Mouse (Mus musculus) midbrain, postnatal 0 days (tissue): ENCODE measurements around the gene Gm13212. TPM values are rescaled to one million over a fixed set of nuclear protein-coding genes. Genes with fewer than 3 reads are reported as not detected.
A peak's percentile ranks its signal among the peaks of the same experiment; 100 is the strongest.
"Not testable (repeated sequence)": the region's sequence is repeated elsewhere in the genome, so short reads cannot be mapped to it uniquely, and the experiment has no call there.

Source experiments
- ATAC-seq: fragments of 200-750 bp; cut with Nextera tagmentation; 2 replicates; pipeline ENCODE4 v1.8.0; 2017; ENCODE audit warnings: moderate number of reproducible peaks, mild to moderate bottlenecking, moderate TSS enrichment, moderate library complexity; ENCODE audit not compliant: low FRiP score
- DNase-seq: peaks from one replicate; pipeline ENCODE4 v3.0.0-alpha.2; 2015; ENCODE audit warnings: low spot score
- H3K27ac ChIP-seq: fragments of 300-500 bp; sonication (generic); 2 replicates; pipeline ENCODE4 v1.5.1; 2014; ENCODE audit warnings: low read depth, mild to moderate bottlenecking, low read length, mixed read lengths
- H3K27me3 ChIP-seq: fragments of 300-500 bp; sonication (generic); 2 replicates; pipeline ENCODE4 v1.6.1; 2014; ENCODE audit warnings: low read length, control low read depth, mixed read lengths; ENCODE audit not compliant: insufficient read depth
- H3K36me3 ChIP-seq: fragments of 300-500 bp; sonication (generic); 2 replicates; pipeline ENCODE4 v1.6.1; 2014; ENCODE audit warnings: low read length, control low read depth, mixed read lengths; ENCODE audit not compliant: insufficient read depth
- H3K4me1 ChIP-seq: fragments of 300-500 bp; sonication (generic); 2 replicates; pipeline ENCODE4 v1.6.1; 2014; ENCODE audit warnings: mild to moderate bottlenecking, control low read depth, antibody characterized with exemption, low read length, mixed read lengths; ENCODE audit not compliant: insufficient read depth
- H3K4me2 ChIP-seq: fragments of 300-500 bp; sonication (generic); 2 replicates; pipeline ENCODE4 v1.6.1; 2014; ENCODE audit warnings: low read depth, mild to moderate bottlenecking, low read length, mixed read lengths; ENCODE audit not compliant: poor library complexity, severe bottlenecking
- H3K4me3 ChIP-seq: fragments of 300-500 bp; sonication (generic); 2 replicates; pipeline ENCODE4 v1.5.1; 2014; ENCODE audit warnings: low read depth, mild to moderate bottlenecking, low read length, moderate library complexity
- H3K9ac ChIP-seq: fragments of 300-500 bp; sonication (generic); replicated peaks from 2 replicates; pipeline ENCODE4 v1.6.1; 2014; ENCODE audit warnings: mild to moderate bottlenecking, low read length, moderate library complexity, mixed read lengths; ENCODE audit not compliant: poor library complexity, severe bottlenecking
- H3K9me3 ChIP-seq: fragments of 300-500 bp; sonication (generic); 2 replicates; pipeline ENCODE4 v1.6.1; 2016; ENCODE audit warnings: low read length, control low read depth
- CTCF ChIP-seq: IDR thresholded peaks from 2 replicates; pipeline ENCODE4 v1.5.1; 2016; ENCODE audit warnings: antibody characterized with exemption, mild to moderate bottlenecking
- WGBS: fragments of 180-500 bp; shearing (Covaris S2); extraction: QIAGEN DNeasy Blood & Tissue Kit; methylation state at CpG from one replicate; pipeline ENCODE4 v1.1.7; 2014; 5-methylcytosine and 5-hydroxymethylcytosine counted together
- polyA plus RNA-seq: library from polyadenylated mRNA; unstranded; fragments of >200 nt; fragmentation: Nextera tagmentation; extraction: Ambion mirVana; gene quantifications from 2 replicates; pipeline ENCODE4 v1.2.1, GENCODE M21; 2015
- total RNA-seq: library from RNA; depleted of rRNA; stranded (reverse); fragments of >200 nt; gene quantifications from 2 replicates; pipeline ENCODE4 v1.2.3, GENCODE M21; 2014; rRNA removed

The Gm13212 gene
- 0.66 TPM in 1 of 2 replicates, not detected in the other for total RNA-seq
- 0.06 and 0.20 TPM in 2 replicates for polyA plus RNA-seq

- not testable (repeated sequence) for H3K4me2 ChIP-seq, H3K9me3 ChIP-seq, ATAC-seq, DNase-seq, H3K36me3 ChIP-seq, H3K27ac ChIP-seq, H3K4me3 ChIP-seq, H3K9ac ChIP-seq, H3K4me1 ChIP-seq, H3K27me3 ChIP-seq
- WGBS = 30% methylated on average over 11 of the region's 11 CpGs
Measured at GRCm38 (mm10) chr4:145585078-145585477, at the start of gene Gm13212. Gm13212 (plus strand) TSS chr4:145585166.

- not testable (repeated sequence) for H3K36me3 ChIP-seq, H3K4me3 ChIP-seq, H3K27me3 ChIP-seq, DNase-seq, H3K4me2 ChIP-seq, H3K27ac ChIP-seq, H3K9ac ChIP-seq, H3K4me1 ChIP-seq, ATAC-seq
- peaks cover 27% of the 10 kb centered on the region for H3K9me3 ChIP-seq
- WGBS = 80% methylated on average over 5 of the region's 5 CpGs
Measured at GRCm38 (mm10) chr4:145543861-145544260, 41.1 kb upstream of the Gm13212 start.

GRCm38 (mm10) chr4:145545106-145545505 lies 39.9 kb upstream of the Gm13212 start:
- not testable (repeated sequence) for DNase-seq, H3K4me3 ChIP-seq, H3K36me3 ChIP-seq, ATAC-seq, H3K4me1 ChIP-seq, H3K4me2 ChIP-seq, H3K27ac ChIP-seq, H3K27me3 ChIP-seq, H3K9ac ChIP-seq
- 22% methylated on average over 2 of the region's 2 CpGs for WGBS
- peaks cover 27% of the 10 kb centered on the region for H3K9me3 ChIP-seq

GRCm38 (mm10) chr4:145545734-145546349 lies 39.1 kb upstream of the Gm13212 start:
- peaks cover 27% of the 10 kb centered on the region for H3K9me3 ChIP-seq
- not testable (repeated sequence) for H3K4me1 ChIP-seq, ATAC-seq, H3K27me3 ChIP-seq, DNase-seq, H3K36me3 ChIP-seq, H3K27ac ChIP-seq, H3K4me3 ChIP-seq, H3K9ac ChIP-seq, H3K4me2 ChIP-seq
- WGBS = 72% methylated on average over 6 of the region's 6 CpGs

- peak; percentile 31; the same call in 1 of the 2 replicates for ATAC-seq
- not testable (repeated sequence) for H3K27ac ChIP-seq, H3K4me3 ChIP-seq, H3K27me3 ChIP-seq, H3K9ac ChIP-seq, H3K4me2 ChIP-seq, H3K36me3 ChIP-seq, DNase-seq, H3K4me1 ChIP-seq
- peaks cover 23% of the 10 kb centered on the region for H3K9me3 ChIP-seq
- WGBS = 87% methylated on average over 3 of the region's 3 CpGs
Measured at GRCm38 (mm10) chr4:145546477-145546876, 38.5 kb upstream of the Gm13212 start.

GRCm38 (mm10) chr4:145556680-145557079 lies 28.3 kb upstream of the Gm13212 start:
- WGBS = 48% methylated on average over 1 of the region's 1 CpGs
- no peak for TF ChIP-seq CTCF
- no peak for DNase-seq

More at GRCm38 (mm10) chr4:145556680-145557079, 28.3 kb upstream of the Gm13212 start:
- Histone ChIP-seq H3K36me3 (no peaks in the 10 kb centered on the region), H3K4me2 (no peak overlapping the region), H3K27ac (no peak overlapping the region), H3K4me3 (no peak overlapping the region), H3K9ac (no peak overlapping the region), H3K9me3 (peaks cover 48% of the 10 kb centered on the region), H3K4me1 (no peaks in the 10 kb centered on the region), H3K27me3 (no peaks in the 10 kb centered on the region)
- no peak for ATAC-seq
